Mouse (Mus musculus): ENCODE results near the gene Wdr72. TPM values are rescaled to one million over a fixed set of nuclear protein-coding genes. Genes with fewer than 3 reads are reported as not detected.

The Wdr72 gene
- polyA plus RNA-seq (2014; fragmentation: Nextera tagmentation; extraction: Ambion mirVana), result 0.45 and 0.67 TPM in 2 replicates

DNA sequence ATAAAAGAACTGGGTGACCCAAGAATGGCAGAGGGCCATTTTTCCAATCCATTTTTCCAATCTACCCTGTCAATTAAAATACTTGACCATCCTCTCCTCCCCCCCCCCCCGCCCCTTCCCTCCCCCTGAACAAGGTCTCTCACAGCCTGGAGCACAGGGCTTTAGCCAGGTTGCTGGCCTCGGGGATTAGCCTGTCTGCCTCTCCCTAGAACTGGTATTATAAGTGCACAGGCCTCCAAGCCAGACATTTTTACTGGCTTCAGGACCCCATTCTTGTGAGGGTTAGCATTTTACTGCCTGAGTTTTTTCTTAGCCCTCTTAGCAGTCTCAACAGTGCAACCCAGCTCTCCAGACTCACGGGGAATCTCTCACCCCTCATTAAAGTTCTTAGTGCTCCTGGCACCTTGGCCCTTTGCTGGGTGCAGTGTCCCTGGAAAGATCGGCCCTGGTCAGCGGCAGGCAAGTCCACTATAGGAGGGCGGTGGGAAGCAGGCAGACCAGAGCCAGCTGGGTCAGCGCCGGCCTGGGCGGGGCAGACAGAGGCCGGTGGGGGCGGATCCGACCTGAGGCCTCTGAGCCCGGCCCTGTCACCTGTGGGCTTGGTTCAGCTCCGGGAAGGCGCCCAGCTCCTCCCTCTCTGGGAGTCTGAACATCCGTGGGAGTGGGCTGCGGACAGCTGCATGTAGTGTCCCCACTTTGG is at the start of gene Wdr72:
Gene Wdr72 (plus strand): TSS at position 596 of the 700 bp plus-strand sequence.
- peak within 1 kb of the TSS; percentile 71 for H3K4me2 ChIP-seq
- 0 out of 2 replicates have a peak, but pooled peaks cover 2% of the 10 kb centered on the region for H3K4me1 ChIP-seq (ENCODE audit: control insufficient read depth, insufficient read depth, low read length)
- no peak within 1 kb of the TSS for H3K27ac ChIP-seq (ENCODE audit: low read depth, low read length)
- no peaks in the 10 kb centered on the region for H3K36me3 ChIP-seq (ENCODE audit: control insufficient read depth, insufficient read depth, low read length)
- H3K27me3 ChIP-seq (ENCODE audit: control insufficient read depth, insufficient read depth, low read length), result no peaks in the 10 kb centered on the region
- no peaks in the 10 kb centered on the region for H3K9me3 ChIP-seq (replicated peaks; ENCODE audit: control insufficient read depth, low read length)
- H3K4me3 ChIP-seq (ENCODE audit: low read depth, low read length), result peak within 1 kb of the TSS; percentile 40
- 4% methylated on average over 16 of the region's 17 CpGs for WGBS (ENCODE audit: insufficient replicate concordance)
- peak; percentile 59 for ATAC-seq (replicated peaks; ENCODE audit: insufficient number of reproducible peaks, low FRiP score, low TSS enrichment)
- H3K9ac ChIP-seq (ENCODE audit: low read depth, low read length), result 0 out of 2 replicates have a peak within 1 kb of the TSS, but pooled peaks have one; percentile 29

DNA sequence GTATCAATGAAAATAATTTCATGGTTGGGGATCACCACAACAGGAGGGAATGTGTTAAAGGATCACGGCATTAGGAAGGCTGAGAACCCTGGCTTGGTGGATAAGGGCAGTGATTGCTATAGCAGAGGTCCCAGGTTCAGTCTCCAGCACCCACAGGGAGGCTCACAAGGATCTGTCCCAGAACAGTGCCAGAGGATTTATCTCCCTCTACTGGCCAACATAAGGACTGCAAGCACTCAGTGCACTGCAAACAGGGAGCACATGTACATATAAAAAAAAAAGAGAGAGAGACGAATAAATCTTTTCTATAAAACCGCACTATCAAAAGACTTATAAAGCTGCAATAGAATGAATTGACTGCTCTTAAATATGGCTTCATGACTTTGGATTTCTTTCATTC is 43.9 kb upstream of the Wdr72 start:
- Histone ChIP-seq H3K9ac (ENCODE audit: low read depth, low read length) (no peak overlapping the region), H3K27me3 (ENCODE audit: control insufficient read depth, insufficient read depth, low read length) (no peaks in the 10 kb centered on the region), H3K4me1 (ENCODE audit: control insufficient read depth, insufficient read depth, low read length) (0 out of 2 replicates have a peak, but pooled peaks cover 2% of the 10 kb centered on the region), H3K4me2 (no peak overlapping the region), H3K4me3 (ENCODE audit: low read depth, low read length) (no peak overlapping the region), H3K9me3 (replicated peaks; ENCODE audit: control insufficient read depth, low read length) (no peaks in the 10 kb centered on the region), H3K36me3 (ENCODE audit: control insufficient read depth, insufficient read depth, low read length) (no peaks in the 10 kb centered on the region), H3K27ac (ENCODE audit: low read depth, low read length) (no peak overlapping the region)
- no peak for ATAC-seq (replicated peaks; ENCODE audit: insufficient number of reproducible peaks, low FRiP score, low TSS enrichment)
- WGBS (ENCODE audit: insufficient replicate concordance), result 78% methylated on average over 3 of the region's 3 CpGs

DNA sequence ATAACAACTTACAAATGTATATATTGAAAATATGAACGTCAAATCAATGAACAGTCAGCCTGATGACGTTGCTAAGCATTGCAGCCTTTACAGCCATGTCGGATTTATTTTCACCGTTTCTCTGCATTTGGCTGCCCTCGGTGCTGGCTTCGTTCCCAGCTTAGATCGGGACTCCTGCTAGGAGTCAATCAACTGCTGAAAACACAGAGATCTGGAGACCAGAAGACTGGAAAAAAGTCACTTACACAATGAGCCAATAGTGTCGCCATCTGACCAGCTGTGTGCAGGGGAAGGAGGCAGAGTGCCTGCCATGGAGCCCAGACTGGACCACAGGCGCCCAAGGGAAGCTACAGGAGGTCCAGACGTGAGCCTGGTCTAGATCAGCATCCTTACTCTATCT is 43.4 kb upstream of the Wdr72 start:
- Histone ChIP-seq H3K27me3 (ENCODE audit: control insufficient read depth, insufficient read depth, low read length) (no peaks in the 10 kb centered on the region), H3K27ac (ENCODE audit: low read depth, low read length) (no peak overlapping the region), H3K9ac (ENCODE audit: low read depth, low read length) (no peak overlapping the region), H3K36me3 (ENCODE audit: control insufficient read depth, insufficient read depth, low read length) (no peaks in the 10 kb centered on the region), H3K4me2 (no peak overlapping the region), H3K4me1 (ENCODE audit: control insufficient read depth, insufficient read depth, low read length) (0 out of 2 replicates have a peak, but pooled peaks cover 2% of the 10 kb centered on the region), H3K4me3 (ENCODE audit: low read depth, low read length) (no peak overlapping the region), H3K9me3 (replicated peaks; ENCODE audit: control insufficient read depth, low read length) (no peaks in the 10 kb centered on the region)
- 70% methylated on average over 10 of the region's 10 CpGs for WGBS (ENCODE audit: insufficient replicate concordance)
- ATAC-seq (replicated peaks; ENCODE audit: insufficient number of reproducible peaks, low FRiP score, low TSS enrichment), result no peak

DNA sequence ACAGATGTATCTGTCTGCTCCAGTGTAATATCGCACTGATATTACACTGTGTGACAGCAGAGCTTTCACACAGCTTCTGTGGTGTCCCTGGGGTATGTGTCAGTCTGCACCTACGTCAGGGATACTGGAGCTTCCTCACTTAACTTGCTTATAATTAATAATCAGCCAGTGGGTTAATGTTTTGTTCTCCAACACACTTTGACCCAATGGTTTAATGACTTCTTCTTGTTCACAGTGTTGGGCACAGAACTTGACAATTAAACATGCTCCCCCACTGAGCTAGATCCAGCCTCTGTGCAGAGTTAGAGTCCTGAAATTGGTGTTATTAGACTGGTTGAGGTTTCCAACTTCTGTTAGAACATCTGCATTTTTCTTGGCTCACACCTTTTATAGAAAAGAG is 34.2 kb upstream of the Wdr72 start:
- no peak overlapping the region for H3K4me3 ChIP-seq (ENCODE audit: low read depth, low read length)
- whole genome bisulfite sequencing (ENCODE audit: insufficient replicate concordance), result 56% methylated on average over 2 of the region's 2 CpGs
- no peak for ATAC-seq (replicated peaks; ENCODE audit: insufficient number of reproducible peaks, low FRiP score, low TSS enrichment)
- no peaks in the 10 kb centered on the region for H3K9me3 ChIP-seq (replicated peaks; ENCODE audit: control insufficient read depth, low read length)
- no peaks in the 10 kb centered on the region for H3K27me3 ChIP-seq (ENCODE audit: control insufficient read depth, insufficient read depth, low read length)
- H3K36me3 ChIP-seq (ENCODE audit: control insufficient read depth, insufficient read depth, low read length), result no peaks in the 10 kb centered on the region
- no peak overlapping the region for H3K4me2 ChIP-seq
- H3K9ac ChIP-seq (ENCODE audit: low read depth, low read length), result no peak overlapping the region
- no peaks in the 10 kb centered on the region for H3K4me1 ChIP-seq (ENCODE audit: control insufficient read depth, insufficient read depth, low read length)
- H3K27ac ChIP-seq (ENCODE audit: low read depth, low read length), result no peak overlapping the region

DNA sequence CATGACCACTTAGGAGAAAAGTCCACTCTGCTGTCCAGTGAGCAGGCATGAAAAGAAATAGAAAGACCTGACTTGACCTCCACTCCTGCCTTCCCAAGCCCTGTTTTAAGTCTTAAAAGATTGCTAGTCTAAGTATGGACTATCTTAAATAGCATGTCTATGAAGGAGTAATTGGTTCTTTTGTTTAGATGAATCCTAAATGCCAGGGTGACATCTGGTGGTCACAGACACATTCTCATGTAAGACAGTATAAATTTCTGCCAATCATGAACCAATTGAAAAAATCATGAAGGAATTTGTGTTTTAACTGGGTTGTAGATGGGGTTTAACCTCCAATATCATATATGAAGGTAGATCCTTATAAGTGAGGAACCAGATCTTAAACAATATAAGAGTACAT is 31.7 kb upstream of the Wdr72 start:
- H3K27ac ChIP-seq (ENCODE audit: low read depth, low read length), result no peak overlapping the region
- no peaks in the 10 kb centered on the region for H3K4me1 ChIP-seq (ENCODE audit: control insufficient read depth, insufficient read depth, low read length)
- no peaks in the 10 kb centered on the region for H3K27me3 ChIP-seq (ENCODE audit: control insufficient read depth, insufficient read depth, low read length)
- H3K4me3 ChIP-seq (ENCODE audit: low read depth, low read length), result no peak overlapping the region
- H3K9ac ChIP-seq (ENCODE audit: low read depth, low read length), result no peak overlapping the region
- ATAC-seq (replicated peaks; ENCODE audit: insufficient number of reproducible peaks, low FRiP score, low TSS enrichment), result no peak
- no peaks in the 10 kb centered on the region for H3K36me3 ChIP-seq (ENCODE audit: control insufficient read depth, insufficient read depth, low read length)
- no peak overlapping the region for H3K4me2 ChIP-seq
- no peaks in the 10 kb centered on the region for H3K9me3 ChIP-seq (replicated peaks; ENCODE audit: control insufficient read depth, low read length)

DNA sequence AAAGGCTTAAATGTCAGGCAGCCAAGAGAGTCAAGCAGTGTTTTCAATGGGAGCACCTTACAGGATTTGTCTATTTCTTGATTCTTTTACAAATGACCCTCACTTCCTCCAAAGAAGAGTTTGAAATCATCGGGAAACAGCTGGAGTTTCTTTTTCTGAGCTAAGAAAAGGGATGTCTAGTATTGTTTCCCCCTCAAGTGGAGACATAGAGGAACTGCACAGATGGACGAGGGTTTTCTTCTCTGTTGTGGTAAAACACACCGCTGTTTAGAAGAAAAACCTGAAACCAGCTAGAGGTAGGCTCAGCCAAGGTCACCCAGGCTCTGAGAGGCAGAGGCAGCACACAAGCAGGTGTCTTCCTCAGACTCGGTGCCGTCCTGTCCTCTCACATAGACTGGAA is 29.9 kb upstream of the Wdr72 start:
- ATAC-seq (replicated peaks; ENCODE audit: insufficient number of reproducible peaks, low FRiP score, low TSS enrichment), result no peak
- Histone ChIP-seq H3K4me2 (peak overlapping the region; percentile 11; the same call in 1 of the 2 replicates), H3K4me3 (ENCODE audit: low read depth, low read length) (no peak overlapping the region), H3K36me3 (ENCODE audit: control insufficient read depth, insufficient read depth, low read length) (no peaks in the 10 kb centered on the region), H3K9me3 (replicated peaks; ENCODE audit: control insufficient read depth, low read length) (no peaks in the 10 kb centered on the region), H3K27ac (ENCODE audit: low read depth, low read length) (no peak overlapping the region), H3K27me3 (ENCODE audit: control insufficient read depth, insufficient read depth, low read length) (no peaks in the 10 kb centered on the region), H3K4me1 (ENCODE audit: control insufficient read depth, insufficient read depth, low read length) (no peaks in the 10 kb centered on the region), H3K9ac (ENCODE audit: low read depth, low read length) (no peak overlapping the region)
- whole genome bisulfite sequencing (ENCODE audit: insufficient replicate concordance), result 35% methylated on average over 5 of the region's 5 CpGs

DNA sequence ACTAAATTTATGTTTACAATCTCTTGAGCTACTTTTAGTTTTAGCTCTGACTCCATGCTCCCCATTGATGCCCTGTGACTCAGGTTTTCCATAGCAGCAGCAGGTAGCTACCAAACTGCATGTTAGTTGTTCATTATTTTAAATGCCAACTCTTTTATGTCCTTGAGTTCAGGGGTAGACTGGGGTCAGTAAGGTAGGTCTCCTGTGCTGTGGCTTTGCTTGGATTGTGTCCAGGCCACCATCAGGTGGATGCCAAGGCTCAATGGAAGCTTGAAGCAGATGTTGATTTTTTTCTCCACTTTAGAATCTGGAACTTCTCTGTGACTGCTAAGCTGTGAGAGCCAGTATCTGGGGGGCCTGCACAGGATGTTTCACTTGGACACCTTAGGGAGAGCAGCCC is 8.6 kb upstream of the Wdr72 start:
- Histone ChIP-seq H3K27me3 (ENCODE audit: control insufficient read depth, insufficient read depth, low read length) (no peaks in the 10 kb centered on the region), H3K4me2 (no peak overlapping the region), H3K9me3 (replicated peaks; ENCODE audit: control insufficient read depth, low read length) (no peaks in the 10 kb centered on the region), H3K4me1 (ENCODE audit: control insufficient read depth, insufficient read depth, low read length) (no peaks in the 10 kb centered on the region), H3K9ac (ENCODE audit: low read depth, low read length) (no peak overlapping the region), H3K4me3 (ENCODE audit: low read depth, low read length) (no peak overlapping the region), H3K27ac (ENCODE audit: low read depth, low read length) (no peak overlapping the region), H3K36me3 (ENCODE audit: control insufficient read depth, insufficient read depth, low read length) (no peaks in the 10 kb centered on the region)
- ATAC-seq (replicated peaks; ENCODE audit: insufficient number of reproducible peaks, low FRiP score, low TSS enrichment), result no peak

DNA sequence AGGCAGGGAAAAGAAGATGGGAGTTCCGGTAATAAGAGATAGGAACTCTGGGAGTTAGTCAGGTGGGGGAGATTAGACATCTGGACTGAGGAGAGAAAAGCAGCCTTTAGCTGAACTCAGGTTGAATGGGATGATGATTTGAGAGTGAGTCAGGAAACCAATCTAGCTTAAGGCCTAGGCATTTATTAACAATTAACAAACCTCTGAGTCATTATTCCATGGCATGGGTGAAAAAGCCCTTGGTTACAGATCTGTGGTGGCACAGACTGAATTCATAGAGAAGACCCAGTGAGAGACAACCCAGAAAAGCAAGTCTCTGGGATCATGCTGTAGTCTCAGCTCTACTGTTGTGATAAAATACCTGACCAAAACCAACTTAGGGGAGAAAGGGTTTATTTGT is 7.5 kb upstream of the Wdr72 start:
- WGBS (ENCODE audit: insufficient replicate concordance), result 75% methylated on average over 1 of the region's 1 CpGs
- H3K4me3 ChIP-seq (ENCODE audit: low read depth, low read length), result no peak overlapping the region
- H3K4me2 ChIP-seq, result no peak overlapping the region
- H3K27ac ChIP-seq (ENCODE audit: low read depth, low read length), result no peak overlapping the region
- H3K9ac ChIP-seq (ENCODE audit: low read depth, low read length), result no peak overlapping the region
- H3K4me1 ChIP-seq (ENCODE audit: control insufficient read depth, insufficient read depth, low read length), result no peaks in the 10 kb centered on the region
- no peaks in the 10 kb centered on the region for H3K27me3 ChIP-seq (ENCODE audit: control insufficient read depth, insufficient read depth, low read length)
- H3K9me3 ChIP-seq (replicated peaks; ENCODE audit: control insufficient read depth, low read length), result no peaks in the 10 kb centered on the region
- ATAC-seq (replicated peaks; ENCODE audit: insufficient number of reproducible peaks, low FRiP score, low TSS enrichment), result no peak
- no peaks in the 10 kb centered on the region for H3K36me3 ChIP-seq (ENCODE audit: control insufficient read depth, insufficient read depth, low read length)

DNA sequence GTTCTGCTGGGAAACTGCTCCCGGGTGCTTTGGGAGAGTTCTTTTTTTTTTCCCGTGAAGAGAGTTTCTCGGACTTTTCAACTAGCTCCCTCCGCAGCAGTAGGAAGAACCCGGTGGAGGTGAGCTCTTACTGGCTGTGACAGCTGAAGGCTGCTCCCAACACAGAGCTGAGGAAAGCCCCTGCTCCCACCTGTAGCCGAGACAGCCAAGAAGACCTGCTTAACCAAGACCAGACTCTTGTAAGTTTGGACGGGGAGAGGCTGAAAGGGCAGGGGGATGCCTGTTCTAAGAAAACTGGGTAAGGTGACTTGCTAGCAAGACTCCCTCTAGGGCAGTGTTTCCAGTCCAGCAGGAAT is 283 bp downstream of the Wdr72 start:
- Histone ChIP-seq H3K4me3 (ENCODE audit: low read depth, low read length) (peak overlapping the region; percentile 40), H3K4me2 (peak overlapping the region; percentile 71), H3K9ac (ENCODE audit: low read depth, low read length) (0 out of 2 replicates have a peak overlapping the region, but pooled peaks have one; percentile 29), H3K36me3 (ENCODE audit: control insufficient read depth, insufficient read depth, low read length) (no peaks in the 10 kb centered on the region), H3K27me3 (ENCODE audit: control insufficient read depth, insufficient read depth, low read length) (no peaks in the 10 kb centered on the region), H3K4me1 (ENCODE audit: control insufficient read depth, insufficient read depth, low read length) (0 out of 2 replicates have a peak, but pooled peaks cover 2% of the 10 kb centered on the region), H3K9me3 (replicated peaks; ENCODE audit: control insufficient read depth, low read length) (no peaks in the 10 kb centered on the region), H3K27ac (ENCODE audit: low read depth, low read length) (no peak overlapping the region)
- WGBS (ENCODE audit: insufficient replicate concordance), result 4% methylated on average over 7 of the region's 7 CpGs
- ATAC-seq (replicated peaks; ENCODE audit: insufficient number of reproducible peaks, low FRiP score, low TSS enrichment), result 0 out of 2 replicates have a peak, but pooled peaks have one; percentile 22
